Mouse (Mus musculus): ENCODE measurements around the gene Bmpr1a. TPM values are rescaled to one million over a fixed set of nuclear protein-coding genes. Genes with fewer than 3 reads are reported as not detected.
"Not testable (repeated sequence)": the region's sequence is repeated elsewhere in the genome, so short reads cannot be mapped to it uniquely, and the experiment has no call there.

Gene Bmpr1a
- total RNA-seq, 2 experiments from 2014 or later: 49.1 to 65.5 TPM

DNA sequence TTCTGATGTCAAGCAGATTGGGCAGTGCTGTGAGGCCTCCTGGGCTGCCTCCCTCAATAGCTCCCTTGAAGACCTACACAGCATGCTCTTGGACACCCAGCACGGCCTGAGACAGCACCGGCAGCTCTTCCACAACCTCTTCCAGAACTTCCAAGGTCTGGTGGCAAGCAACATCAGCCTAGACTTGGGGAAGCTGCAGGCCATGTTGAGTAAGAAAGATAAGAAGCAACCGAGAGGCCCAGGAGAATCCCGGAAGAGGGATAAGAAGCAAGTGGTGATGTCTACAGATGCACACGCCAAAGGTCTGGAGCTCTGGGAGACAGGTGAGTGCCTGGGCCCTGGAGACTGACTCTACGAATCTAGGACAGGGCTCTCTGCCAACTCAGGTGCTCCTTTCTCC lies 103.8 kb downstream of the Bmpr1a start:
- no peak for DNase-seq (ENCODE audit: low spot score in 2 of 2)

DNA sequence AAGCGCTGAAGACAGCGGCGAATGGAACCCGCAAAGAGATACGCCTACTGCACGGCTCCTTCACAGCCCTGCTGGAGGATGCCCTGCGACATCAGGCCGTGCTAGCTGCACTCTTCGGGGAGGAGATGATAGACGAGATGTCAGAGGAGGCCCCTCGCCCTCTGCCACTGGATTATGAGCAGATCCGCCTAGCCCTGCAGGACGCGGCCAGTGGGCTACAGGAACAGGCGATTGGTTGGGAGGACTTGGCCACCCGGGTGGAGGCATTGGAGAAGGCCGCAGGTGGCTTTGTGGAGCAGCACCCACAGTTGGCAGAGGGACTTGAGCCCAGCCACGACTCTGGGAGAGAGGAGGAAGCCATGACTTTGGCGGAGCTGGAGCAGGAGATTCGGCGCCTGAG lies 104.2 kb downstream of the Bmpr1a start:
- DNase-seq (ENCODE audit: low spot score in 2 of 2): no peak

DNA sequence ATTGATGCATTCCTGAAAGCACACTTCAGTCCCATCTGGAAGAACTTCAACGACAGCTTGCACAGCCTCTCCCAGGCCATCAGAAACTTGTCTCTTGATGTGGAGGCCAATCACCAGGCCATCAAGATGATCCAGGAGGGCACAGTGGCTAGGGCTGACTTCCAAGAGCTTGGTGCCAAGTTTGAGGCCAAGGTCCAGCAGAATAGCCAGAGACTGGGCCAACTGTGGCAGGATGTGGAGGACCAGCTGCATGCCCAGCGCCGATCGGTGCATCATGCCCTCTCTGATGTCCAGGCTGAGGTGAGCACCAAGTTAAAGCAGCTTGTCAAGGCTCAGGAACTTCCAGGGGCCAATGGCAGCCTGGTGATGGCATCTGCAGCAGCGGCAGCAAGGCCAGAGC lies 105.3 kb downstream of the Bmpr1a start:
- no peak for DNase-seq (ENCODE audit: low spot score in 2 of 2)

DNA sequence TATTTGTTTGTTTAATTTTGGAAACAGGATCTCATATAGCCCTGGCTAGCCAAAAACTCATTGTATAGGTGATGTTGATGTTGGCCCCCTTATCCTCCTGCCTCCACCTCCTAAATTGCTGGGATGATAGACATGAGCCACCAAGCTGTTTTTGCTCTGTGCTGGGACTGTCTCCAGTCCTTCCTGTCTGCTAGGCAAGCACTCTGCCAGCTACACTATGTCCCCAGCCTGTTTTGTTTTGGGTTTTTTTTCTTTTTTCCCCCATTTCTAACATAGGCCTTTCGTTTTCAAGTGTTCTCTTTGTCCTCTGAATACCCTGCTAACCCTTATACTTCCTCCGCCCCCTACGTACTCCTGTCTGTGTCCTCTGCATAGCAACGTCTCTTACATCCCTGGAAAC lies 109.8 kb downstream of the Bmpr1a start:
- DNase-seq (ENCODE audit: low spot score in 2 of 2): no peak

DNA sequence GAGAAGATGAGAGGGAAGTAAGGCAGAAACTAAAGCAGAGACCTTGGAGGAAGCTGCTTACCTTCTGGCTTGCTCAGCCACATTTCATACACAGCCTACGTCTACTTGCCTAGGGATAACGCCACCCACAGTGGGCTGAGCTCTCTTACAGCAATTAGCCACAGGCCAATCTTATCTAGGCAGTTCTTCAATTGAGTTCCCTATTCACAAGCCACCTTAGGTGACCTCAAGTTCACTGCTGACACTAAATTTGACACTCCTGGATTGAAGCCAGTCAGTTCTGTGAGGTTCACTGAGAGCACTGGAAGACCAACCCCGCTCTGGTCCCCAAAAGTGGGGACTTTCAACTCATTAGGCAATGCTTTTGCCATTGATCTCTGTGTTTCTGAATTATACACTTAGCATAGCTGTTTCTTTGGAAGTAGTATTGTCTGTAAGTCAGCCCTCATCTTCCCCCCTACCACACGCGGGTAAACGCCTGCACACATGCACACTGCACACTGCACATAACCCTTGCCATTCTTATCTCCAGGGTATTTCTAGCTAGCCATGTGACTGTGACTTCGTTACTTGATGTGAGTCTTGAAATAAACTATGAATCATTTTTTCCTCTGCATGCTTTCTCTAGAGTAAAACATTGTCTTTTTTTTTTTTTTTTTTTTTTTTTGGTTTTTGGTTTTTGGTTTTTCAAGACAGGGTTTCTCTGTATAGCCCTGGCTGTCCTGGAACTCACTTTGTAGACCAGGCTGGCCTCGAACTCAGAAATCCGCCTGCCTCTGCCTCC lies 120.0 kb downstream of the Bmpr1a start:
- DNase-seq (ENCODE audit: low spot score in 2 of 2): no peak

DNA sequence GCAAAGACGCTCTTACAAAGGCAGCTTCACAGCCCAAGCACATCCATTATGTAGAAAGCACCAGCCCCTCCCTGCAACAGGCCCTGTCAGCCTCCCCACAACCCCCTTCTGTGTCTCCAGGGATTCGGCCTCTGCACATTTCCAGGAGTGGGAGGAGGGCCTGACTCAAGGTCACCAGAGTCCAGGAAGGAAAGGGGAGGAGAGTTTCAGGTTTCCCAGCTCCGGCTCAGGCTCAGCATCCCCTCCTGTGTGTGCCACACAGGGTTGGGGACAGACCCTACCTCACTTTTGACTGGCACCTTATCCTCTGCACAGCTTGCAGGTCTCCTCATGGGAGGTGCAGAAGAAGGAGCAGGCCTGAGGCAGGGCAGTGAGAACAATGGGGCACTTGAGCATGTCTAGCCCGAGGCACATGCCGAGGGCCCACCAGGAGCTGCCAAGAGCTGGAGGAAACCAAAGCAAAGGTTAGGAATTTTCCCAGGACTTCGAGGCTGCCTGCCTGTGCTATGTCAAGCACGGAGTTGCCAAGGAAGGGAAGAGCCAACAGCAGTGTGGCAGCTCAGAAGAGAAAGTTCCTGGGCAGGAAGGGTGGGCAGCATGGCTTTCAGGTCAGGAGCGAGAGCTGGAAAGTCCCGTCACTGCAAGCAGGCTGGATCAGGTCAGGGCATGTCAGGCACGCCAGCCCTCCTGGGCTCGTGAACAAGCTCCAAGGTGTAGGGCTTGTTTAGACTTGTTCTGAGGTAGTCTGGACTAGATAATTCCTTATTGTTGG lies 124.4 kb downstream of the Bmpr1a start:
- peak in 1 of 2 experiments; percentile 28 for DNase-seq (ENCODE audit: low spot score in 2 of 2)

DNA sequence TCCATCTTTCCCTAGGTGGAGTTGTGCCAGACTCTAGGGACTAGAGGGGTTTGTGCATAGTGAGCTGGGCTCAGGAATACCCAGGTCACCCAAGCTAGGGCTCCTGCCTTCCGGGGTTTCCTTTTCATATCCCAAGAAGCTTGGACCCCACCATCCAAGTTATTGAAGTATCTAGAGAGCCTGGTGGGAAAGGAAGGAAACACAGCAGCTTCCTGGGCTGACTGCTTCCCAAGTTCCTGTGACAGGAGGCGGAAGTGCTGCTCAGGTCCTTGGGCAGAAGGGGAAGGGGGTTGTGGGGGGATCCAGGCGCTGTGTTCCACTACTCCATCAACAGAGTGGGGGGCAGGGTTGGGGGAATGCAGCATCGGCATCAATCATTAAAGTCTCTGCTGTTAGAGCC lies 126.0 kb downstream of the Bmpr1a start:
- no peak for DNase-seq (ENCODE audit: low spot score in 2 of 2)

DNA sequence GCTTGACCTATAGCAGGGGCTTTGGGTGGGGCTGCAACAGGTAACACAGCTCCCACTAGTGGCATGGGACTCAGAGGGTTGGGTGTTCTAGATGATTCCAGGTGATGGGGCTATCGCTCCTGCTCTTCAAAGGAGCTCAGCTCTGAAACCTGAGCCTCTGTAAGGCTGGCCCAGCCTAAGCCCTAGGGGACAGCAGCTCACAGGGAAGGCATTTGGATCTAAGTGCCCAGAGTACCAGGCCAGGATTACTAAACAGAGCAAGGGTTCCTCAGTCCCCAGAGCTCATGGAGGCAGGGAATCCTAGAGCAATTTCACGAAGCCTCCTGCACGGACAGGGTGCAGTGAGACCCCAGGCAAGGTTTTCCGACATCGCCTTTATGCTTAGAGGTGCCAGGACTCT lies 127.2 kb downstream of the Bmpr1a start:
- DNase-seq (ENCODE audit: low spot score in 2 of 2): no peak

DNA sequence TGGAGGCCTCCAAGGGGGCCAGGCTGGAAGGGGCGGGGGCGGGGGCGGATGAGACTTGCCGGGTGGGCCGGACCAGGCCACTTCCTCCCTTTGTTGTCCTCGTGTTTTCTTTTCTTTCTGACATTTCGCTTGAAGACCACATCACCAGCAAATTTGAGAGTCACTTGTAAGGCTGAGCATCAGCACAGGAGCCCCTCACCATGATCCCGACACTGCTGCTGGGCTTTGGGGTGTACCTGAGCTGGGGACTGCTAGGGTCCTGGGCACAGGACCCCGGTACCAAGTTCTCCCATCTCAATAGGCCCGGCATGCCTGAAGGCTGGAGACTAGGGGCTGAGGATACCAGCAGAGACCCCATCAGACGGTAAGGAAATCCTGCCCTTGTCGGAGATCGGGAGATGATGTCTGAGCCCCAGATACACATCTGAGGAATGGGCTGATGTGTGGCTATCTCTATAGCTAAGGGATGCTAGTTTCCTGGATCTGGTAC lies 127.7 kb downstream of the Bmpr1a start, which contains the start of gene Mmrn2:
Gene Mmrn2 (plus strand): TSS at position 51 of the 490 bp plus-strand sequence.
- no peak for DNase-seq (ENCODE audit: low spot score in 2 of 2)

DNA sequence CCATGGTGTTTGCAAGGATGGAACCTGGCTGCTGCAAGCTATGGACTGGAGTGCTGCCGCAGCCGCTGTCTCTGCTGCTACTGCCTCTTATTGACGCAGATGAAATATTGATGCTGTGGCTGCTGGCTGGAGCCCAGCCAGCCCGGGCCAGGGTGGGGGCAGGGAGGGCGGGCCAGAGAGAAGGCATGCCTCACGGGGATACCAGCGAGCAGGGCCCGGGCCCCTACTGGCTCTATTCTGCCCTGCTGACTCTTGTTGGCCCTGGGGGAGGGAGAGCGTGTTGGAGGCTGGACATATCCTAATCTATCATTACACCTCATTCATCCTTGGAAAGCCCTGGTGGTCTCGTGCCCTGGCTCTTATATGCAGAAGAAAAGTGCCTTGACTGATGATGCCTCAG lies 128.6 kb downstream of the Bmpr1a start, which contains the start of gene Sncg:
Gene Sncg (minus strand): TSS at position 213 of the 400 bp plus-strand sequence.
- DNase-seq (ENCODE audit: low spot score in 2 of 2): no peak

DNA sequence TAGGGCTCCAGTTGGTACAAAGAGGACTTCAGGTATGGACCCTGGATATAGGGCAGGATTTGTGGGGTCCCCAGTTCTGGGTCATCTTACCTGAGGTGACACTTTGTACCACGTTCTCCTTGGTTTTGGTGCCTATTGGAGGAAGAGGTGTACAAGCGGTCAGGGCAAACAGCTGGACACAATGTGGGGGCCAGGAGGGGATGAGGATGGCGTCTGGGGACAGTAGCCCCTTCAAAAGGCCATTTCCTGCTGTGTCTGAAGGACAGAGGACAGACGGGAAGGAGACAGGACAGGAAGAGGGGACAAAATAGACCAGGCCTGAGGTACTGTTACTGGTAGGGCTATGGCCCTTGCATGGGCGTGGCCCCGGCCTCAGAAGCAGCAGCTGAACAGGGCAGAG lies 129.6 kb downstream of the Bmpr1a start:
- DNase-seq (ENCODE audit: low spot score in 2 of 2): no peak

DNA sequence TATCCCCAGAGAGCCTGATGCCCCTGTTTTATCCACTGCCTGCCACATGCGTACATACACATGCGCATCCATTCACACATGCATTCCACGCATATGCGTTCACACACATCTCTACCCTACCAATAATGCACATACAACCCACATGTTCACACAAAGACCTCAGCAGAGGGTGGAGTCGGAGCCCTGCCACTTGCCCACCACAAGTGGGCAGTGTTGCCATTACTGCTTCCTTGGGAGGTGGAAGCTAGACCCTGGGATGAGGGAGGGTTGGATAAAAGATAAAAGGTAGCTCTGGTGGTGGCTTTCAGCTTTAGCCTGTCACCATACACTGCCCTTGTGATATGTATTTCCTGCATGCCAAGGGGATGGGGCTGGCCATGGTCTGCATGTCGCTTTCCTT lies 130.5 kb downstream of the Bmpr1a start:
- peak; percentile 62 to 71 for DNase-seq (ENCODE audit: low spot score in 2 of 2)

DNA sequence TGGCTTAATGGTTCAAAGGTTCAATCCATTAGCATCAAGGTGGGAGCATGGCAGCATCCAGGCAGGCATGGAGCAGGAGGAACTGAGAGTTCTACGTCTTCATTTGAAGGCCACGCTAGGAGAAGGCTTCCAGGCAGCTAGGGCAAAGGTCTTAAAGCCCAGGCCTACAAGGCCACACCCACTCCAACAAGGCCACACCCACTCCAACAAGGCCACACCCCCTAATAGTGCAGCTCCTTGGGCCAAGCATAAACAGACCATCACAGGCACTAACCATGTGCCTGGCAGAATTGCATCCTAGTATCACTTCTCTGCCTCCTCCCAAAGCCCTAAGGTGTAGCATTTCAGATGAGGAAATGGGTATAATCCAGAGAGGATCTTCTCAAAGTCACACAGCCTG lies 131.4 kb downstream of the Bmpr1a start:
- no peak for DNase-seq (ENCODE audit: low spot score in 2 of 2)

DNA sequence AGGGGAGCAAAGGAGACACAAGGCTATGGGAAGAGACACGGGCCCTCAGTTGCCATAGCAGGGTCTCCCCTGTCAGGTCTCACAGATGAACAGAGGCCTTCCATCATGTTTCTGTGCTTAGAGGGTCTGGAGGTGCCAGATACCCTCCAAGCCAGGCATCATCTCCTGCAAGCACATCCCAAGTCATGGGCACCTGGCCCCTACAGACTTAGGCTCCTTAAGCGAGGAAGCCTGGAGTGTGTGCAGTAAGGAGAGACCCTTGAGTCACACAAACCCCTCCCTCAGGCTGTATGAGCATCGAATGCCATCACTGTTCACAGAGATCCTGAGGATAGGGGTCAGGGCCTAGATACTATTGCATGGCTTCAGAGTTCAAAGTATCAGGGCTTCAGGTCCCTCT lies 132.2 kb downstream of the Bmpr1a start:
- DNase-seq (ENCODE audit: low spot score in 2 of 2): no peak

DNA sequence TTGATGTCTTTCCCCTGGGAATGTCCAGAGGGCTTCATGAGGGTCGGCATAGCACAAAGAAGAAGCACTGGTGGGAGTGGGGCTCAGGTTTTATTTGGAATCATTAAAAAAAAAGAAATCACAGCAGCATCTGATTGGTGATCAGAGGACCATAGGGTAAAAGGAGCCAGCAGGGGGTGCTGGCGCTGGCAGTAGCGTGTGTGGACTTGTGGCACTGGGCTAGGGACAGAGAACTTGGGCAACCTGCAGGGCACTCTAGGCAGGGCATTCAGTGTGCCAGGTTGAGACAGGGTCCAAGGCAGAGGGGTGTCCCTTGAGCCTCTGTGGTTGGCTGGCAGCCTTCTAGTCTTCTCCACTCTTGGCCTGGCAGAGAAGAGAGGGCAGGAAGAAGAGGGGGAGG lies 132.9 kb downstream of the Bmpr1a start:
- no peak for DNase-seq (ENCODE audit: low spot score in 2 of 2)

DNA sequence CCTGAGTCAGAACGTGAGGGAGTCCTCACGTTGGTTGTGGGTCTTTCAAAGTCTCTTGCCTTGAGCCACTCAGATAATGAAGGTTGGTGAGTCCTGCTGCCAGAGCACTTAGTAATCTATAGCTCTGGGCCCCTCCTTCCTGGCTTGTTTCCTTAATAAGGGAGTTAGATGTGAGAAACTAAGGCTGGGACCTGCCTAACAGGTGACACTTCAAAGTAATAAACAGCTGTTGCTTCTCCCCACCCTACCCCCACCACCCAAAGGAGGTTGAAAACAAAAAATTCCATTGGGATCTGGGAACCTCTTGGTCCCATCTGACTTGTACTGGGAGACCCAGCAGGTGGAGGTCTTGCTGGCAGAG lies 138.0 kb downstream of the Bmpr1a start:
- no peak for DNase-seq (ENCODE audit: low spot score in 2 of 2)

DNA sequence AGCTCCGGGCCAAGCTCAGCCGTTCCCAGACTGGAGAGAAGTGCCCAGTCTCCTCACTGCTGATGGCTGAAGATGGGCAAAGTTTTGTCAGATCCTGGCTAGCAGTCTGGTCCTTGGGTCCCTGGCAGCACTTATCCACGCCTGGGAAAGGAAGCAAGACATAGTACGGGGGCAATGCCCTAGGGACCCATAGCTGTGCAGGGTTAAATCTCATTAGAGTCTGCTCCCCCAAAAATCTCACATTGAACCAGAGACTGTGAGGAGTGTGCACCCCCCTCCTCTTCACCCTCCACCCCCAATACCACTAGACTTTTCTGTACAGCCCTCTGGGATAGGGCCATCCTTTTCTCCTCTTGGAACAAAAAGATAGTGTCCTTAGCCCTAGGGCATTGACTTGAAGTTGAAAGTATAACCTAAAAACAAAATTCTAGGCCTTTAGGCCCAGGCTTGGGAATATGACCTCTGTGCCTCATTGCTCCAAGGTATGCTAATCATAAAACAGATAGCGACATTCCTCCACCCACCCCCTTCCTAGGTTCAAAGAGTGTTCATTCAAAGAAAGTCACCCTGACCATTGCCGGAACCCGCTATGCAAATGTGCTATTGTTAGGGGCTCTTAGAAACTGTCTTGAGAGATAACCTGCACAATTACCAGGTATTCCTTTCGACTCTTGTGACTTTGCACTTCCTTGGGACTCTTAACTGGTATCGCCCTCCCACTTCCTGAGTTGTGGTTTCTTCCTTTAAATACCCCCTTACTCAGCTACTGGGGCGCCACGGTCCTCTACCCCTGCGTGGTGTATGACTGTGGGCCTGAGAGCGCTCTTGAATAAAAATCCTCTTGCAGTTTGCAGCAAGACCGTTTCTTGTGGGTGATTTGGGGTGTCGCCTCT lies 138.6 kb downstream of the Bmpr1a start:
- not testable (repeated sequence) for DNase-seq (ENCODE audit: low spot score in 2 of 2)

DNA sequence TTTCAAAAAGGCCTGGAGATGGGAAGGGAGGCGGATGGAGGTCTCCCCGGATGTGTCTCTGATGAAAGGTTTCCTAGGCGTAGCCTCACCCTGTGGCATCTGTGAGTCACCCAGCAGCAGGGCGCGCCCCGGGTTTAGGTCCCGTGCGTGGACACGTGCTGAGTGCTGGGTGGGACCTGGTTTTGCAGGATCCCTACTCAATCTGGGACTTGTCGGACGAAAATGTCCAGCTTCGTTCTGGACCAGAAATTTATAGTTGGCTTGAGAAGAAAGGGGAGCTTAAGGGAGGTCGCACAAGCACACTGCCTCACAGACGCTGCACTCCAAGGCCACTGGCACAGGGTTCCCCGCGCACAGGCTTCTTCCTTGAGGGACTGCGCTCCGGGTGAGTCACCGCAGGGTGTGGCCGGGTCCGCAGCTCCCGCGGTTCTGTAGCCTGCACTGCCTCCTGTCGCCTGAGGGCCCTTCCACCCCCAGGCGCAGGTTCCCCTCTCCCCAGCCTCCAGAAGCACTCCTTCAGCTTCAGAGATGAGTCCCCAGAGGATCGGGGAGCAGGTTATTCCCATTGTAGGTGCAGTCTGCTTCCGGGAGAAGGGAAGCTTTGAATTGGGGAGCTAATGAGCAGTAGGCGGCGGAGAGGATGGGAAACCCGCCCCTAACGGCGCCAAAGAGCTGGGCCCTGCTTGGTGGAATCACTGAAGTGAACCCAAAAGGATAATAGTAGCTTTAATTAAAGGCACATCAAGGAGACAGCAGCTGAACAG lies 139.5 kb downstream of the Bmpr1a start:
- peak; percentile 78 to 87 for DNase-seq (ENCODE audit: low spot score in 2 of 2)

DNA sequence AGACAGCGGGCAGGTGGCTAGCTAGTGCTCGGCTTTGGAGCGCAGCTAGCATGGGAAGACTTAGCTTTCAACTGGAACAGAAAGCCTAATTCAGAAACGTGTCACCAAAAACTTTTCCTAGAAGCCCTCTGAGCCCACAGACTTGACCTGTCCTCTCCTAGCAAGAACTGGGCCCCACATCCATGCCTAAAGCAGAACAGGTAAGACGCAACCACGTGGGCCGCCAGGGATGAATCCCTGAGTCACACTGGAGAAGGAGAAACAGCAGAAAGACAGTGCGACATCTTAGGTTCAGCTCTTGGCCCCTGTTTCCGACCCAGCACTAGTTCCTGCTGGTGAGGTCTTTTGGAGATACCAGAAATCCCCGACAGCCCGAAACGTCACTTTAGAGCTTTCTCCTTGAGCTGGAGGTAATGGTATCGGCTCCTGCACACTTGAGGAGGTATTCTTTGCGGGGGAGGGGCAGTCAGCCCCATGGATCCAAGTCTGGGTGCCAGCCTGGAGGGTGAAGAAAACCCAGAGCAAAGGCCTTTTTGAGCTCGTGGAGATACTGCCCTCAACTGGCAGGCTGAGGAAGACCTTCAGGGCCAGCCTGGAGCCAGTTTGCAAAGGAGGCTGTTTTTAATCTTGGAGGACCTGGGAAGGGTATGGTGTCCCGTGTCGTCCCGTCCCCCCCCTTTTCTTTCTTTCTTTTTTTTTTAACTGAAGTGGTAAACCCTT lies 140.3 kb downstream of the Bmpr1a start:
- DNase-seq (ENCODE audit: low spot score in 2 of 2): peak; percentile 59 to 65

DNA sequence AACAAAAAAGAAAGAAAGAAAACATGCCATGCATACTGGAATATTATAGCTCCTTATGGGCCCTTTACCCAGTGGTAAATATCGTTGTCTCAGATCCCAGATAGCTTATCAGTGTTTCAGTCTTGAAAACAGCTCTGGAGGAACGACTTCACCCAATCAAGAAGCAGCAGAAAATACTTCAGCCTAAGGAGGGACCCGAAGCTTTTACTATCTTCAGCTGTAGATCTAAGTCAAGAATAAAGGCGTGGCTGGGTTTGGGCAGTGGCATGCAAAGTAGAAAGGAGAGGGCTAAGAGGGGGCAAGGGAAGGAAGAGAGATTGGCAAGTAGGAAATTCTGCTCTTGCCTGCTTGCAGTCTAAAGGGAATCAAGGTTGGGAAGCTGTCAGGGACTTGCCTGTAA lies 141.0 kb downstream of the Bmpr1a start:
- DNase-seq (ENCODE audit: low spot score in 2 of 2): no peak

Data from adrenal gland, adult 18-20 months (tissue).